Mouse (Mus musculus) heart, adult 2 months (tissue): ENCODE measurements around the gene Bst1. TPM values are rescaled to one million over a fixed set of nuclear protein-coding genes. Genes with fewer than 3 reads are reported as not detected.

Experiments
- DNase-seq, 2 experiments: peaks; one replicate each; pipeline ENCODE4 v3.0.0; 2021
- H3K27ac ChIP-seq: fragments of 200-600 bp; 2 replicates; pipeline ENCODE4 v1.8.1; 2022
- H3K27me3 ChIP-seq: fragments of 200-500 bp; 2 replicates; pipeline ENCODE4 v1.6.1; 2012; ENCODE audit warnings: mild to moderate bottlenecking, low read length, inconsistent platforms, mixed read lengths; ENCODE audit not compliant: control insufficient read depth, insufficient read depth
- H3K36me3 ChIP-seq: fragments of 200-500 bp; 2 replicates; pipeline ENCODE4 v1.6.1; 2012; ENCODE audit warnings: low read length, inconsistent platforms; ENCODE audit not compliant: control insufficient read depth, insufficient read depth
- H3K4me1 ChIP-seq: fragments of 200-500 bp; 2 replicates; pipeline ENCODE4 v1.6.1; 2011; ENCODE audit warnings: low read length; ENCODE audit not compliant: control insufficient read depth, insufficient read depth
- H3K4me3 ChIP-seq: fragments of 200-600 bp; 2 replicates; pipeline ENCODE4 v1.8.1; 2022
- H3K79me2 ChIP-seq: fragments of 200-500 bp; replicated peaks from 2 replicates; pipeline ENCODE4 v1.6.1; 2012; ENCODE audit warnings: mild to moderate bottlenecking, inconsistent platforms, low read length, moderate library complexity, mixed read lengths; ENCODE audit not compliant: control insufficient read depth, insufficient read depth
- H3K9ac ChIP-seq: fragments of 200-500 bp; 2 replicates; pipeline ENCODE4 v1.6.1; 2012; ENCODE audit warnings: low read depth, mild to moderate bottlenecking, control low read depth, inconsistent platforms, low read length, mixed read lengths
- CTCF ChIP-seq: fragments of 200-600 bp; IDR thresholded peaks from 2 replicates; pipeline ENCODE4 v1.8.1; 2022; ENCODE audit warnings: antibody characterized with exemption, mild to moderate bottlenecking, moderate library complexity
- EP300 ChIP-seq: fragments of 200-500 bp; IDR thresholded peaks from 2 replicates; pipeline ENCODE4 v1.6.1; 2011; ENCODE audit warnings: low read depth, low read length, control low read depth; ENCODE audit not compliant: insufficient read depth
- POLR2A ChIP-seq: fragments of 200-500 bp; IDR thresholded peaks from 2 replicates; pipeline ENCODE4 v1.6.1; 2011; ENCODE audit warnings: mild to moderate bottlenecking, low read depth, low read length, control low read depth; ENCODE audit not compliant: insufficient read depth
- WGBS: fragments of 180-500 bp; shearing (Covaris S2); methylation state at CpG from one replicate; pipeline ENCODE4 v1.1.7; 2018; 5-methylcytosine and 5-hydroxymethylcytosine counted together
- intact Hi-C: fragments of 180-260 bp; cut with DNase I; formaldehyde crosslinking; loops from one replicate; pipeline ENCODE4 v1.15.1; 2025
- polyA plus RNA-seq: library from polyadenylated mRNA; depleted of rRNA; stranded (reverse); fragments of >200 nt; gene quantifications from 2 replicates; pipeline ENCODE4 v1.2.3, GENCODE M21; 2012
- total RNA-seq, 2 experiments: library from RNA; stranded (reverse); gene quantifications; 2 replicates each; pipeline ENCODE4 v1.2.3; 2021

The Bst1 gene
- total and polyA plus RNA-seq, 3 experiments: 1.6 to 3.3 (median 1.7) TPM

DNA sequence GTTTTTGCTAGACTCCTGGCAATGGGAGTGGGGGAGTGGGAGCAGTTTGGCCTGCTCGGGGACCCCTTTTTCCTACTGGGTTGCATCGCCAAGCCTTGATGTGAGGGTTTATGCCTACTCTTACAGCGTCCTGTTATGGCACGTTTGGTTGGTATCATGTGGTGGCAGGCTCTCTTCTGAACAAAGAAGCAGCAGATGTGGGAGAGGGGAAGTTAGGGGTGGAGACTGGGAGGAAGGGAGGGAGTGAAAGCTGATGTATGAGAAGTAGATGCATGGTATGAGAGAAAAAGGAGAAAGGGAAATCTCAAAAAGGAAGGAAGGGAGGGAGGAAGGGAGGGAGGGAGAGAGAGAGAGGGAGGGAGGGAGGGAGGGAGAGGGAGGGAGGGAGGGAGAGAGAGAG lies 11.8 kb upstream of the Bst1 start:
- no peak for DNase-seq
- 69% methylated on average over 4 of the region's 4 CpGs for WGBS
- Histone ChIP-seq H3K79me2 (no peaks in the 10 kb centered on the region), H3K27ac (no peak overlapping the region), H3K36me3 (no peaks in the 10 kb centered on the region), H3K27me3 (no peaks in the 10 kb centered on the region), H3K4me3 (no peak overlapping the region), H3K9ac (no peak overlapping the region), H3K4me1 (no peaks in the 10 kb centered on the region)
- intact Hi-C loops: no loop called here
- no peak for TF ChIP-seq POLR2A
- no peak for TF ChIP-seq EP300
- TF ChIP-seq CTCF: no peak

- TF ChIP-seq EP300 (no peak), CTCF (no peak), POLR2A (peak; percentile 43; the same call in 1 of the 2 replicates)
- H3K4me1 ChIP-seq: no peaks in the 10 kb centered on the region
Observed at GRCm38 (mm10) chr5:43807744-43808696, 10.7 kb upstream of the Bst1 start.

GRCm38 (mm10) chr5:43810427-43811062 lies 8.1 kb upstream of the Bst1 start:
- H3K9ac ChIP-seq: no peak overlapping the region
- H3K79me2 ChIP-seq: no peaks in the 10 kb centered on the region
- H3K27me3 ChIP-seq: no peaks in the 10 kb centered on the region
- H3K27ac ChIP-seq: no peak overlapping the region
- TF ChIP-seq CTCF (no peak), POLR2A (no peak), EP300 (no peak)
- DNase-seq: no peak
- 89% methylated on average over 1 of the region's 1 CpGs for WGBS
- no peaks in the 10 kb centered on the region for H3K36me3 ChIP-seq
- no peaks in the 10 kb centered on the region for H3K4me1 ChIP-seq
- intact Hi-C loops: no loop called here
- H3K4me3 ChIP-seq: no peak overlapping the region

More at GRCm38 (mm10) chr5:43807744-43808696, 10.7 kb upstream of the Bst1 start:
- Histone ChIP-seq H3K4me3 (peak overlapping the region; percentile 42), H3K9ac (peak overlapping the region; percentile 82), H3K79me2 (no peaks in the 10 kb centered on the region), H3K27me3 (no peaks in the 10 kb centered on the region), H3K36me3 (no peaks in the 10 kb centered on the region), H3K27ac (peak overlapping the region; percentile 17)
- 6% methylated on average over 48 of the region's 48 CpGs for WGBS
- DNase-seq: peak; percentile 84
- intact Hi-C loops: no loop called here

- TF ChIP-seq EP300: no peak
- no peak for TF ChIP-seq POLR2A
- no peak for TF ChIP-seq CTCF
- Histone ChIP-seq H3K27ac (no peak overlapping the region), H3K27me3 (no peaks in the 10 kb centered on the region), H3K36me3 (no peaks in the 10 kb centered on the region), H3K79me2 (no peaks in the 10 kb centered on the region), H3K4me3 (no peak overlapping the region), H3K9ac (no peak overlapping the region), H3K4me1 (no peaks in the 10 kb centered on the region)
- 85% methylated on average over 2 of the region's 2 CpGs for WGBS
- no peak for DNase-seq
- intact Hi-C loops: no loop called here
Observed at GRCm38 (mm10) chr5:43814536-43814935, 4.1 kb upstream of the Bst1 start.

GRCm38 (mm10) chr5:43815769-43816168 lies 2.9 kb upstream of the Bst1 start:
- Histone ChIP-seq H3K27me3 (no peaks in the 10 kb centered on the region), H3K9ac (no peak overlapping the region), H3K27ac (no peak overlapping the region), H3K4me3 (no peak overlapping the region), H3K79me2 (no peaks in the 10 kb centered on the region), H3K36me3 (no peaks in the 10 kb centered on the region), H3K4me1 (no peaks in the 10 kb centered on the region)
- TF ChIP-seq EP300: no peak
- no peak for TF ChIP-seq CTCF
- TF ChIP-seq POLR2A: no peak
- DNase-seq: no peak
- 30% methylated on average over 1 of the region's 1 CpGs for WGBS
- intact Hi-C loops: no loop called here

GRCm38 (mm10) chr5:43820785-43821184 lies 2.1 kb downstream of the Bst1 start:
- 52% methylated on average over 11 of the region's 11 CpGs for WGBS
- H3K27me3 ChIP-seq: no peaks in the 10 kb centered on the region
- no peak overlapping the region for H3K4me3 ChIP-seq
- no peak for DNase-seq
- H3K27ac ChIP-seq: no peak overlapping the region
- intact Hi-C loops: no loop called here
- H3K9ac ChIP-seq: no peak overlapping the region
- H3K36me3 ChIP-seq: no peaks in the 10 kb centered on the region
- no peak for TF ChIP-seq POLR2A
- no peak for TF ChIP-seq EP300
- no peak for TF ChIP-seq CTCF
- no peaks in the 10 kb centered on the region for H3K79me2 ChIP-seq
- H3K4me1 ChIP-seq: no peaks in the 10 kb centered on the region
